Mouse (Mus musculus) MN1 (cell line): ENCODE results near the gene Esrra.

ENCODE experiments used
- DNase-seq: peaks from one replicate; pipeline ENCODE4 v3.0.0-alpha.2; 2016; ENCODE audit warnings: low spot score

Gene Esrra

DNA sequence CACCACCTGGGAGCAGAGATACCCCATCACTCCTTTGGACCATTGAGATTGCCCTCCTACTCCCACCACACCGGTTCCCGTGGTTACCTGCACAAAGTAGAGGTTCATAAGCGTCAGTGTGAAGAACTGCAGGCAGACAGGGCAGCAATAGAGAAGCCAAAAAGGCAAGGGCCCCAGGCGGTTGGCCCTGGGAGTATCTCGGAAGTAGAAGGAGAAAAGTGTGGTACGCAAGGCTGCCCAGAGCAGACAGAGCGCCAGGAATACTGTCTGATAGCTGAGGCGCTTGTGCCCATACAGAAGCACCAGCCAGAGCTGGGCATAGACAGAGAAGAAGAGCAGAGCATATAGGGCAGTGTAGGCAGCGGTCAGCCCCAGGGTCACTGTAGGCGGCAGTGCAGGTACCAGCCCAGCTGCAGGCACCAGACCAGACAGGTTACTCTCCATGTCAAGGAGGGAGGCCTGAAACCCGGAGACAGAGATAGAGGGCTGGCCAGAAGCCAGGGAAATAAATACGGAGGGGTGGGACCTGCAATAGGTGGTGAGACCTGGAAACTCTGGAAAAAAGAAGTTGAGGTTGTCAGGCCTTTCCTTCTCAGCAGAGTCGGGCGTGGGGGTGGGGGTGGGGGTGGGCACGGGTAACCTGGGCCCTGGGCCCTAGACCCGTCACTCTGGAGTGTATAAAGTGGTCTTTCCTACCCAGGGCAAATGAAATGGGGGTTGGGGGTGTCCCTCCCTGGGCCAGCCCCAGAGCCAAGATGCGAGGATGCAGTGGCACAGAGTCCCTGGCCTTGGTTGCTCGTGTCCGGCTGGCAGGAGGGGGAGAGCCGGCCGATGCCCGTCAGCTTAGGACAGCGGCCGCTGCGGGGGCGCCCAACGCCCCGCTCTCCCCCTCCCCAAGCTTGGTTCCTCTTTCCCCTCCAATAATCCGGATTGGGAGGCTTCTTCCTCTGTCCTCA, 19.1 kb upstream of the Esrra start:
- peak; percentile 31 for DNase-seq

DNA sequence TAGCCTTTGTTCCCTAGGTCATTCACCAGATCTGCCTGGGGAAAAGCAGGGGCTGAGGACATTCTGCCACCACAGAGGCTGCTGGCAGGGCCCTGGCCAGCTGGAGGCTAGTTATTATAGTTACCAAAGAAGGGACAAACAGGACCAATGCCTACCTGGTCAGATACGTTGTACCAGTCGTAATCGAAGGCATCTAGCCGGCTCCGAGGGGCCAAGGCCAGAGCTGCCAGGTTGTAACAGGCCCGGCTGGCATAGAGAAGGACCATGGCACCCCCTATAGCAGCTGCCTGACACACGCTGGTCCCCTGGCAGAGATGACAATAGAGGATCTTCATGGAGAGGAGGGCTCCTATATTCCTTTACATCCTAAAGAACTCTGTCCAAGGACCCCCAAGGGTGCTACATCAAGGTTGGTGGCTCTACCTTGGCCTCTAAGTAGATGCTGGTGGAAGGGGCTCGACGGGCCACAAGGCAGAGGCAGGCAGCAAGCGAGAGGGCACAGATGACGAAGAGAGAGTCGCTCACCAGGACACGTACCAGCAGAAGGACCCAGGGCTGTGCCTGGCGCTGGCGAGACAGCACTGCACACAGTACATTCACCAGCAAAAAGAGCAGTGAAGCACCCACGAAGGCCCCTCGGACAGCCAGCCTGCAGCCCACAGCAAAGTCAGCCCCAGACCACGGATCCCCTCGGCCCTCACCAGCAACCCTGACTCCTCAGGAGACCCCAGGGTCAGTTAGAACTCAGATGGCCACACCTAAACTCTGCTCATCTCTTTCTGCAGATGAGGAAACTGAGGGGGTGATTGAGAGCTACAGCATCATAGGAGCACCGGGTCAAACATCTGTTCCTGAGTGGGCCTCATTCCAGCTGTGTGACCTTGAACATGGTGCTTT, 17.7 kb upstream of the Esrra start:
- DNase-seq = no peak

- peak; percentile 27 for DNase-seq
These were observed 16.2 kb upstream of the Esrra start for GRCm38 (mm10) chr19:6937541-6938465.

GRCm38 (mm10) chr19:6936299-6936698, 14.7 kb upstream of the Esrra start:
- DNase-seq = no peak

- no peak for DNase-seq
These were observed 12.8 kb upstream of the Esrra start, which contains the start of gene Kcnk4 for GRCm38 (mm10) chr19:6934195-6934977. Gene Kcnk4 (minus strand): TSS chr19:6934515.

DNA sequence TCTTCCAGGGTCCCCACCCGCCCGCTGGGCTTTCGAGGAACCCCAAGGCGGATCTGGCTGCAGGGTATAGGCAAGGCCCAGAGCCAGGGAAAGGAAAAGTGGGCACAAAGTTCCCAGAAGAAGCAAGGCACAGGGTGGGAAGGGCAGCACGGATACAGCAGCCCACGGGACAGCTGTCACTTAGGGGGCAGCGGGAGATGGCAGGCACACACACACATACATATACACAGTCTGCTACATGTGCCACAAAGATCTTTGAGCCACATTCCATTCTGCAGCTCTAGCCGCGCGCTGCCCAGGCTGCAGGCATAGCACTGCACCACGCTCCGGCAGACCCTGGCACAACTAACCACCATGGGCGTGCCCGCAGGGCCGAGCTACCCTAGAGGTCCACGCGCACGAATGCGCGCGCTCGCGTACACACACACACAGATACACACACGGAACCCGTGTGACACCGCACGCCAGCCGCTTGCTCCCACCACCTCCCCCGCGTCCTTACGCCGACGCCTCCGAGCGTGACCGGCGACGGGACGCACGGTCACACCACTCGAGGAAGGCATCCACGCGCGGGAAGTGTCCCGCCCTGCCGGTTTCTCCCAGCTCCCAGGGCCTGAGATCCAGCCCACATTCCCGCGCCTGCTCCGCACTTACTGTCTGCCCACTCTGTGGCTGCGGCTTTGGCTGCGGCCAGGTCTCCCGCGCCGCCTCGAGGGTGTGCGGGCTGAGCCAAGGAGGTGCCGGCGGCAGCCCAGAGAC, 12.0 kb upstream of the Esrra start:
- DNase-seq = no peak

DNA sequence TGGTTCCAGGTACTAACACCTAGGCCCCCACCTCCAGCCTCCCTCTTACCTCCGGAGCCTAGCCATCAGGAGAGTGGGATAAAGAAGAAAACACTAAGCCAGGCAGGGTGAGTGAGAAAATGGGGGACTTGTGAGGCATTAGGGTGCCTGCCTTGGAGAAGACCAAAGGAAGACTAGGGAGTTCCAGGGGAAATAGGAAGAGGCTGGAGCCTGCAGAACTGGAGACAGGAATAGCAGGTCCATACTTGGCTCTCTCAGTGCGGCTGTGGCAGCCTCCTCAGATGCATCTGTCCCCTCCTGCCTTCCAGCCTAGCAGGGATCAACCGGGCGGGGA, 11.5 kb upstream of the Esrra start:
- no peak for DNase-seq

DNA sequence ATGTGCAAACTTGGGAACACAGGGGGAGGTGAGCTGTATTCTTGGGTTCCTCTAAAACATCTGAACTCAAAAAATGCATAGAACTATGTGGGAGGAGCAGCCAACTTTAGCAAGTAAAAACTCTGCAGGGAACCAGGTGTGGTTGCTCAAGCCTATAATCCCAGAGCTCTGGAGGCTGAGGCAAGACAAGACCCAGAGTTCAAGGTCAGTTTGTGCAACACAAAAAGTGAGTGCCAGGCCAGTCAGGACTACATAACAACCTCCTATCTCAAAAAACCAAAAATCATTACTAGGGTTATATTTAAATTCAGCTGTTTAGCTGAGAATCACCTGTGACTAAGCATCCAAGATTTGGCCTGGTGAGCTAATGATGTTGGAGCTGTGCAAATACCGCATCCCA, 10.4 kb upstream of the Esrra start:
- DNase-seq = no peak

DNA sequence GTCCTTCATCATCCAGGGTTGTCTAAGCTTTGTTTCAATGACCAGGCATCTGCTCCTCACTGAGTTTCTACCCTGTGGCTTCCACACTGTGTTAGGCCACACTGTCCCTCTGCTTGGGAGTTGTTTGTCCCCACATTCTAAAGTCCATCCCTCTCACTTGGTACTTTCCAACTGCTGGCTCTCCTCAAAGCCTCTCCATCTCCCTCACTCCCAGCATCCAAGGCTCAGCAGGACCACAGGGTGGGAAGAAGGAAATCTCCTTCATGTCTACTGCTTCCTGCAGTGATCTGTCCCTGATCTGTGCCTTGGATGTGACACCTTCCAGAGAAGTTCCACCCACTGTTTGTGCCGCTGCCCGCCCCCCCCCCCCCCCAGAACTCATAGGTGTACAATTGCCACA, 9.4 kb upstream of the Esrra start:
- no peak for DNase-seq

GRCm38 (mm10) chr19:6928080-6928479, 6.5 kb upstream of the Esrra start:
- DNase-seq = no peak

- no peak for DNase-seq
These were observed 5.1 kb upstream of the Esrra start for GRCm38 (mm10) chr19:6926559-6927255.

DNA sequence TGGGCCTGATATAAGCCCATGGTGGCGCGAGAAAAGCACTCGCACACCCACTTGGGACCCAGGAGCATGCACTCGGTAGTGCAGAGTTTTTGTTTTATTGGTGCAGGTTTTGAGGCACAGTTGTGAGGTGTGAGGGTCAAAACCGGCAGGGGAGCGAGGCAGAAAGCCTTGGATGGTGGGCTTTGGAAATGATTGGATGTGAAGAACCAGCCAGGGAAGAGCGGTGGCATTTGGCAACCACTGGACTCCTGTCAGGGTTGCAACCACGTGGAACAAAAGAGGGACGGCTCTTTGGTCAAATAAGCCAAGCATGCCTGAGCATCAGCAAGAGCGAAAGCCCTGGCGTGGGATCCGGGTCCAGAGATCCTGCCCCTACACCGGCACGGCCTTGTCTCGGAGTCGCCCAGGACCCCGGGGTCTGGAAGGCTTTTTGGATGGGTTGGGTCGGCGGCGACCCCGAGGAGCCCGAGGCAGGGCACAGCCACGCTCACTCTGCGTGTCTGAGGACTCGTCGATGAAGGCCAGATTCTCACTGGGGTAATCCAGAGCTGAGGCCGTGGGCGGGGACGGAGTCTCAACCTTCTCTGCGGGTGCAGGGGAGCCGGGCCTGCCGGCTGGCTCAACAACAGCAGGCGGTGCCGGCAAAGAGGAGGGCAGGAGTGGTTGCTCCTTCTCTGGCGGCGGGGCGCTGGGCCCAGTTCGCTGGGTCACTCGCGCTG, 4.2 kb upstream of the Esrra start:
- DNase-seq = no peak

DNA sequence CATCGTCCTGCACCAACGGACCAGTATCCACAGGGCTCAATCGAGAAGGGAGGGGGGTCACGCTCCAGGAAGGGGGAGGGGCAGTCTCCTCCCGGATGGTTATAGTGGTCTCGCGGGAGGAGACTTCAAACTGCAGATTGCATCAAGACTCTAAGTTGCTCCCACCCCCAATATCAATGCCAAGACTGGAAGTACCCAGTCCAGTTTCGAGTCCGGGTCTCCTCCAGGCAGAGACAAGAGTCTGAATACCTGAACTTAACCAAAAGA, 3.6 kb upstream of the Esrra start, which contains the start of gene Catsperz:
TSS of gene Catsperz (minus strand) at position 74 of the 267 bp plus-strand sequence.
- no peak for DNase-seq

DNA sequence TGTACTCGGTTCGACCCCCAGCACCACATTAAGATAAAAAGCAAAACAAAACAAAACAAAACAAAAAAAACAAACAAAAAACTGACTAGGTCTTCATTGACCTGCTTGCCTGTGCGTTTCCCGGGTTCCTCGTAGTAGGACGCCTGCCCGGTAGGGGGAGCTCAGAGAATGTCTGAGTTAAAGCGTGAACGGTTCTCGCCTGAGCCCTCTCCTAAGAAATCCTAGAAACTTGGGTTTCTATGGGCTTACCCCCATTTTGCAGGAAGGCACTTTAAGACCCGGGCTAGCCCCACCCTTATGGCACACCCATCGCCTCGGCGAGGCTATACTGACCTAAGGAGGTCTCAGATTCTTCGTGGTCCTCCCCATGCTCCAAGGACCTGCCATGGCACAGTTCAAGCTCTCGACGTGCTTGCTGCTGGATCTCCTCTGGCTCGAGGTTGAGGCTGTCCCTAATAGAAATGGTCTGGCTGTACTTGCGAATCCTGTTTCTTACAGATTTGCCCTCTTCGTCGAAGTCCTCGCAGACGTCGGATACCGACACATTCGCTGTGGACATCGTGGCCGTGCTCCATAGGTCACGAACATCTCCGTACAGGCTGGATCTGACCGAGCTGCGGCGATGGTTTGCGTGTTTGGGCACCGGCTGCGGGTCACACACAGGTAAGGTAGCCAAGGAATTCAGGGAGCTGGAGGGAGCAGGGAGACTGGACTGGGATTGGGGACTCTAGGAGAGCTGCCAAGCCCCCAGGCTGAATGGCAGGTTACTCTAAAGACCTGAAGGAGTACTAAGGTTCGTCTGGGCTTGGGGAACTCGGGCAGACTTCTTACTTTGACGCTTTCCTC, 3.1 kb upstream of the Esrra start:
- peak; percentile 63 for DNase-seq

DNA sequence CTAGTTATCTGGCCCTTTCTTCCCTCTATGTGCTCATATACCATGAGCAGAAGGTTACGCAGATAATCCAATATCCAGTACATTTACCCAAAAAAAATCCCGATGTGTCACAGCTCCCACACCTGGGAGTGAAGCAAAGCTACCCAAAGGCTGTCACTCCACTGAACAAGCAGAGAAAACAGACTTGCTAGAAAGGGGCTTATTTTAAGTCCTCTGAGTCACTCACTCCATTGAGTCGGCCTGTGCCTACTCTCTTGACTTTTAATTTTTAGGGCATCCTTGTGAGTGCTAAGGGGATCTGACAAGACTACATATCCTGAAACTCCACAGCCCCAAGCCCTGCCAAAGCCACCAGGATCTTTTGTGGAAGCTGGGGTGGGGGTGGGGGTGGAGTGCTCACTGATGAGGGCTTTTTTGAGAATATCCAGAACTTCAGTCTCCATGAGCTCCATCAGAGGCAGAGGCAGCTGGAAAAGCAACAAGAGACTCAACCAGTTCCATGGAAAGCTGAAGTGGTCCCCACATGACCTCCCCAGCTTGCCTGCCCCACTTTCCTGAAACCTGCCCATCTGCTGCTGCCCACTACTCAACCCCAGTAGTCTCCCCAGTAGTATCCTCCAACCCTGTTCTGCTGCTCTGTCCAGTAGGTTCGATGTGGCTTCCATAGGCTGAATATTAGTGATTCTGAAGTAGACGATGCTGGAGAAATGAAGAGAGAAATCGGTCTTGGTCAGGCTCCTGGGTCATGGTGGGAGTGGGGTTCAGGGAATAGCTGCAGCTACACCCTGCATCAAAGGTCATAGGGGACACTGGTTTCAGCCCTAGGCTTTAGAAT, 1.5 kb upstream of the Esrra start:
- DNase-seq = no peak

GRCm38 (mm10) chr19:6920741-6921636, 624 bp downstream of the Esrra start:
- DNase-seq = peak; percentile 40
